Mouse (Mus musculus) kidney, adult 2 months (tissue): ENCODE measurements around the gene Casq1. TPM values are rescaled to one million over a fixed set of nuclear protein-coding genes. Genes with fewer than 3 reads are reported as not detected.

Source experiments
- DNase-seq: peaks from one replicate; pipeline ENCODE4 v3.0.0; 2021
- H3K27ac ChIP-seq: fragments of 200-500 bp; 2 replicates; pipeline ENCODE4 v1.5.1; 2012; ENCODE audit warnings: low read depth, low read length, control low read depth, inconsistent platforms; ENCODE audit not compliant: insufficient read depth
- H3K27me3 ChIP-seq: fragments of 200-500 bp; replicated peaks from 2 replicates; pipeline ENCODE4 v1.6.1; 2012; ENCODE audit warnings: mild to moderate bottlenecking, moderate library complexity, low read length, inconsistent platforms; ENCODE audit not compliant: control insufficient read depth, insufficient read depth
- H3K36me3 ChIP-seq: fragments of 200-500 bp; 2 replicates; pipeline ENCODE4 v1.6.1; 2012; ENCODE audit warnings: mild to moderate bottlenecking, moderate library complexity, low read length, inconsistent platforms; ENCODE audit not compliant: control insufficient read depth, insufficient read depth
- H3K4me1 ChIP-seq: fragments of 200-500 bp; 2 replicates; pipeline ENCODE4 v1.6.1; 2011; ENCODE audit warnings: low read length; ENCODE audit not compliant: control insufficient read depth, insufficient read depth
- H3K4me3 ChIP-seq: fragments of 200-500 bp; 2 replicates; pipeline ENCODE4 v1.5.1; 2011; ENCODE audit warnings: mild to moderate bottlenecking, low read depth, low read length, control low read depth; ENCODE audit not compliant: insufficient read depth
- CTCF ChIP-seq: fragments of 200-500 bp; conservative IDR thresholded peaks from 2 replicates; pipeline ENCODE4 v1.5.1; 2011; ENCODE audit warnings: low read depth, mild to moderate bottlenecking, control low read depth, low read length, moderate library complexity, mixed read lengths; ENCODE audit not compliant: insufficient read depth, insufficient read length
- POLR2A ChIP-seq: fragments of 200-500 bp; IDR thresholded peaks from one replicate; pipeline ENCODE4 v1.6.1; 2011; ENCODE audit warnings: low read depth, low read length, control low read depth
- WGBS: fragments of 180-500 bp; shearing (Covaris S2); methylation state at CpG from one replicate; pipeline ENCODE4 v1.1.7; 2018; 5-methylcytosine and 5-hydroxymethylcytosine counted together
- polyA plus RNA-seq: library from polyadenylated mRNA; depleted of rRNA; stranded (reverse); fragments of >200 nt; gene quantifications from 2 replicates; pipeline ENCODE4 v1.2.3, GENCODE M21; 2012; rRNA removed

Gene Casq1
- polyA plus RNA-seq, 1 experiment, result 27.1 TPM

DNA sequence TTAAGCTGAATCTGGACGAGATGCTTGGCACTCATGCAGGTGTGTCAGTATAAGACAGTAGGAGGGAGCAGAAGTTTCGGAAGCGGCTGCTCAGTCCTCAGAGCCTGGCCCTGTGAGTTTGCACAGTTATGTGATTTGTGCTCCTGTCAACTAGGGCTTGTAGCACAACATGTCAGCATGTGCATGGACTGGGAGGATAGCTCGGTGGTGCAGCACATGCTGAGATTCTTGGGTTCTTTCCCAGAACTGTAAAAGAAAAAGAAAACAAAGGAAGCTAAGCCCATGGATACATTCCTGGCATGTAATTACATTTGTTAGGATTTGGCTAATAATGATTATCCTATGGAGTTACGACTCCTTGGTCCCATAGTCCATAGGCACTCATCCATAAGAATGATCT lies 46.5 kb downstream of the Casq1 start:
- peaks cover 16% of the 10 kb centered on the region for H3K4me1 ChIP-seq
- no peak for TF ChIP-seq CTCF
- TF ChIP-seq POLR2A, result no peak
- peaks cover 17% of the 10 kb centered on the region for H3K36me3 ChIP-seq
- H3K27ac ChIP-seq, result no peak overlapping the region
- no peaks in the 10 kb centered on the region for H3K27me3 ChIP-seq
- 72% methylated on average over 5 of the region's 5 CpGs for WGBS
- no peak for DNase-seq
- no peak overlapping the region for H3K4me3 ChIP-seq

DNA sequence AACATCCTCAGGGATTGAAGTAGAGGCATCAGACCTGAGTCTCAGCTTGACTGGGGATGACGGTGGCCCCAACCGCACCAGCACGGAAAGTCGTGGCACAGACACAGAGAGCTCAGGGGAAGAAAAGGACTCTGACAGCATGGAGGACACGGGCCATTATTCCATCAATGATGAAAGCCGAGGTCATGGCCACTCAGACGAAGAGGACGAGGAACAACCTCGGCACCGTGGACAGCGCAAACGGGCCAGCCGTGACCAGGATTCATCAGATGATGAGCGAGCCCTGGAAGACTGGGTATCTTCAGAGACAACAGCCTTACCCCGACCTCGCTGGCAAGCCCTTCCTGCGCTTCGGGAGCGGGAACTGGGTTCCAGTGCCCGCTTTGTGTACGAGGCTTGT lies 47.3 kb downstream of the Casq1 start:
- peaks cover 21% of the 10 kb centered on the region for H3K36me3 ChIP-seq
- H3K27me3 ChIP-seq, result no peaks in the 10 kb centered on the region
- peaks cover 19% of the 10 kb centered on the region for H3K4me1 ChIP-seq
- H3K4me3 ChIP-seq, result no peak overlapping the region
- WGBS, result 65% methylated on average over 21 of the region's 21 CpGs
- TF ChIP-seq CTCF (no peak), POLR2A (no peak)
- DNase-seq, result no peak
- no peak overlapping the region for H3K27ac ChIP-seq

- Histone ChIP-seq H3K4me1 (peaks cover 29% of the 10 kb centered on the region), H3K27me3 (no peaks in the 10 kb centered on the region), H3K4me3 (no peak overlapping the region), H3K27ac (peak overlapping the region; percentile 56), H3K36me3 (peaks cover 28% of the 10 kb centered on the region)
- DNase-seq, result peak; percentile 24
- TF ChIP-seq CTCF (no peak), POLR2A (no peak)
- WGBS, result 70% methylated on average over 5 of the region's 5 CpGs
Observed at GRCm38 (mm10) chr1:172169809-172170208, 49.9 kb downstream of the Casq1 start.

GRCm38 (mm10) chr1:172167911-172168310 lies 51.8 kb downstream of the Casq1 start:
- WGBS, result 38% methylated on average over 5 of the region's 5 CpGs
- Histone ChIP-seq H3K4me1 (peaks cover 36% of the 10 kb centered on the region), H3K27me3 (no peaks in the 10 kb centered on the region), H3K36me3 (peaks cover 24% of the 10 kb centered on the region), H3K4me3 (no peak overlapping the region), H3K27ac (peak overlapping the region; percentile 100)
- DNase-seq, result peak; percentile 91
- TF ChIP-seq CTCF (no peak), POLR2A (no peak)

DNA sequence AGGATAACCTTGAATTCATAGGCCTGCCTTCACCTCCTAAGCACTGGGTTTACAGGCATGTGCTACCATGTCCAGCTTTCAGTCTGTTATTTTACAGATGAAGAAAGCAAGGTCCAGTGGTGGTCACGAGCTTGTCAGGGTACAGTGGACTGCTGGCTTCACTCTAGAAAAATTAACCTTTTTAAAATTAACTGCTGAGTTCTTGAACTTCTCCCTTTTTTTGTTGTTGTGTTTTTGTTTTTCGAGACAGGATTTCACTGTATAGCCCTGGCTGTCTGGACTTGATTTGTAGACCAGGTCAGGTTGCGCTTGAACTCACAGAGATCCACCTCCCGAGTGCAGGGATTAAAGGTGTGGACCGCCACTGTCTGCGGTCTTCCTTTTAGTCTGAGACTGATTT lies 56.7 kb downstream of the Casq1 start:
- Histone ChIP-seq H3K4me1 (peaks cover 31% of the 10 kb centered on the region), H3K36me3 (peaks cover 20% of the 10 kb centered on the region), H3K27me3 (no peaks in the 10 kb centered on the region), H3K27ac (peak overlapping the region; percentile 91), H3K4me3 (no peak overlapping the region)
- TF ChIP-seq CTCF (no peak), POLR2A (no peak)
- WGBS, result 41% methylated on average over 6 of the region's 6 CpGs
- DNase-seq, result peak; percentile 79

GRCm38 (mm10) chr1:172162009-172162408 lies 57.7 kb downstream of the Casq1 start:
- peaks cover 13% of the 10 kb centered on the region for H3K36me3 ChIP-seq
- WGBS, result 68% methylated on average over 1 of the region's 1 CpGs
- peak; percentile 64 for DNase-seq
- H3K27ac ChIP-seq, result peak overlapping the region; percentile 75
- H3K4me3 ChIP-seq, result no peak overlapping the region
- peaks cover 27% of the 10 kb centered on the region for H3K4me1 ChIP-seq
- H3K27me3 ChIP-seq, result no peaks in the 10 kb centered on the region
- TF ChIP-seq POLR2A (no peak), CTCF (no peak)

GRCm38 (mm10) chr1:172160508-172160907 lies 59.2 kb downstream of the Casq1 start:
- DNase-seq, result peak; percentile 55
- Histone ChIP-seq H3K27ac (peak overlapping the region; percentile 78), H3K4me1 (peaks cover 22% of the 10 kb centered on the region)

DNA sequence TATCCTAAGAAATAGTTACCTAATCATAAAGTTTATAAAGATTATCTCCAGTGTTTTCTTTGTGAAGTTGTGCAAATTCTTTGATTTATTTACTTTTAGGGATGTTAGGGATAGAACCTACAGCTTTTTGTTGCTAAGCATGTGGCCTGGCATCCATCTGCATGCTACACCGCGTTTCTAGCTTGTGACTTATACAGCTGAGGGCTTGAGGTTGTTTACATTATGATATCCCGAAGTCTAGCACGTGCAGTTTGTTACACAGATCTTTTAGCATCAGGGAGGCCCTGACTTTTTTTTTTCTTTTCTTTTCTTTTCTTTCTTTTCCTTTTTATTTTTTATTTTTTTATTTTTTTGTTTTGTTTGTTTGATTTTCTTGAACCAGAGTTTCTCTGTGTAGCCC lies 59.7 kb downstream of the Casq1 start:
- H3K27me3 ChIP-seq, result no peaks in the 10 kb centered on the region
- no peak overlapping the region for H3K4me3 ChIP-seq
- H3K4me1 ChIP-seq, result peaks cover 18% of the 10 kb centered on the region
- 27% methylated on average over 4 of the region's 4 CpGs for WGBS
- H3K36me3 ChIP-seq, result peaks cover 4% of the 10 kb centered on the region; the same call in 1 of the 2 replicates
- DNase-seq, result no peak
- TF ChIP-seq POLR2A, result no peak
- TF ChIP-seq CTCF, result no peak
- peak overlapping the region; percentile 80; the same call in 1 of the 2 replicates for H3K27ac ChIP-seq

More at GRCm38 (mm10) chr1:172160508-172160907, 59.2 kb downstream of the Casq1 start:
- no peaks in the 10 kb centered on the region for H3K27me3 ChIP-seq
- TF ChIP-seq CTCF, result no peak
- no peak for TF ChIP-seq POLR2A
- H3K36me3 ChIP-seq, result peaks cover 5% of the 10 kb centered on the region
- H3K4me3 ChIP-seq, result no peak overlapping the region

Other genes starting within 250 kb of the Casq1 start
- gene Vangl2, start 191.4 kb downstream of the Casq1 start, polyA plus RNA-seq, result 2.9 and 3.3 TPM in 2 replicates
- not detected in 2 replicates for gene Nhlh1, start 162.3 kb downstream of the Casq1 start, polyA plus RNA-seq
- 60.4 and 74.9 TPM in 2 replicates for gene Copa, start 137.3 kb downstream of the Casq1 start, polyA plus RNA-seq
- 94.0 and 98.3 TPM in 2 replicates for gene Ncstn, start 137.1 kb downstream of the Casq1 start, polyA plus RNA-seq
- 110 and 125 TPM in 2 replicates for gene Pex19, start 93.1 kb downstream of the Casq1 start, polyA plus RNA-seq
- gene Dcaf8, start 71.8 kb downstream of the Casq1 start, polyA plus RNA-seq, result 93.4 and 95.1 TPM in 2 replicates
- gene Pea15a, start 13.1 kb downstream of the Casq1 start, polyA plus RNA-seq, result 52.1 and 58.7 TPM in 2 replicates
- 0.09 and 0.11 TPM in 2 replicates for gene Atp1a4, start 38.5 kb upstream of the Casq1 start, polyA plus RNA-seq
- gene Igsf8, start 41.8 kb upstream of the Casq1 start, polyA plus RNA-seq, result 54.3 and 57.7 TPM in 2 replicates
- gene Atp1a2, start 78.2 kb upstream of the Casq1 start, polyA plus RNA-seq, result 21.5 and 36.4 TPM in 2 replicates
- gene Kcnj9, start 109.5 kb upstream of the Casq1 start, polyA plus RNA-seq, result 0.06 and 0.11 TPM in 2 replicates
- gene Kcnj10, start 121.3 kb upstream of the Casq1 start, polyA plus RNA-seq, result 17.0 and 17.1 TPM in 2 replicates
- gene Pigm, start 156.7 kb upstream of the Casq1 start, polyA plus RNA-seq, result 4.9 and 5.6 TPM in 2 replicates